Mouse (Mus musculus) heart, adult 9 months (tissue): Measurements from ENCODE around the gene Bod1.

Source experiments
- DNase-seq, 2 experiments: peaks; one replicate each; pipeline ENCODE4 v3.0.0; 2022; ENCODE audit warnings: low spot score in 2 of 2

Gene Bod1

DNA sequence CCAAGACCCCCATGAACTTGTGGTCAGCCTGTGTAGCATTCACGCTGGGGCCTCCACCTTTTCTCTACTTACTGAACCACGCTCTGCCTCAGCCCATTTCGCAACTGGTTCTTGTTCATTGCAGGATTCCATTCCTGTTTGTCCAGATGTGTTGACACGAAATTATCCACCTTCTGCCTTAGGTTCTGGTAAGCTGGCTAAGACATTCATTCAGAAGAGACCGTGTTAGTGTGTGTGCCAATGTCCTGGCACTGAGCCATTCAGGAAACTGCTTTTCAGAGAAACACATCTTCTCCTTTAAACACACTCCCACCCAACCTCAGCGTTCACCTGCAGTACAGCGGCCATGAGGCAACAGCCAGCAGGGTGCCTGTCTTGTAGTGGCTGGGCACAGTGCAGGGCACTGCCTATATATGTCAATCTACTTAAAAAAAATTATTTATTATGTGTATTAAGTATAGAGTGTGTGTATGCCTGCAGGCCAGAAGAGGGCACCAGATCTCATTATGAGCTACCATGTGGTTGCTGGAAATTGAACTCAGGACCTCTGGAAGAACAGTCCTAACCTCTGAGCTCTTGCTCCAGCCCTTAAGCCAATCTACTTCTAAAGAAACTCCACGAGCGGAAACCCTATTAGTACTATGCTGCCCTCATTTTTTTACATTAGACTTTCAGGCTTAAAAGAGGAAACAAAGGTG is 2.4 kb downstream of the Bod1 start:
- DNase-seq: no peak

DNA sequence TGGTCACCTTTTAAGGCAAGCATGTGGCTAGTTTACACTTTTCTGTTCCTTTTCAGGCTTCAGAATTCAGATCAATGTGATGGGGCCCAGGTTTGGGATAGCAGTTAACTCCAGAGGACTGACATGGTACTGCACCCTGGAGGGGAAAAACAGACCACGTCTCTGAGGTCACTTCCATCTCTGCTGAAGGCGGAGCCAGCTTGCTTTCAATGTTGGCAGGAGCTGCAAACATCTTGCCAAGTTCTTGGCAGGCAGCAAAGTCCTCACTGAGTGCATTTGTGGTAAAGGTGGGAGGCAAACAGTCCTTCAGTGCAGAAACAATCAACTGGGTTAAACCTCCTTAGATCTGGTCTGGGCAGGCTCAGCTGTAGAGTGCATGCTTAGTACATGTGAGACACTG is 7.5 kb downstream of the Bod1 start:
- peak; percentile 41 to 62 for DNase-seq

DNA sequence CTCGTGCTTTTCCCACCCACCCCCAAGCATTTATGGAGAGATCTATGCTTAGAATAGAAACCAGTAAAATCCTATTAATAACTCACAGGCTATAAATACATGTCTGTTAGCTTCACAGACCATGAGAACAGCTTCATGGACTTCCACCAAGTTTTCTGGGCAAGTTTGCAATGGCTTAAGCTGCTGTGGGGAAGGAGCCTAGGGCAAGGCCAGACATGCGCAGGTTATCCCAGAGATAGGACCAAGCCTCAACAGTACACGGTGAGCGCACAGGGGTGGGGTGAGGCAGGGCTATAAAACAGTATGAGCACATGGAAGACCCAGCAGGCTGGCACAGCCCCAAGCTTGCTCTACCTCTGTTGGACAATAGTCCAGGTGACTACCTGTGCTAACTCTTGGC is 8.2 kb downstream of the Bod1 start:
- peak; percentile 69 to 73 for DNase-seq

DNA sequence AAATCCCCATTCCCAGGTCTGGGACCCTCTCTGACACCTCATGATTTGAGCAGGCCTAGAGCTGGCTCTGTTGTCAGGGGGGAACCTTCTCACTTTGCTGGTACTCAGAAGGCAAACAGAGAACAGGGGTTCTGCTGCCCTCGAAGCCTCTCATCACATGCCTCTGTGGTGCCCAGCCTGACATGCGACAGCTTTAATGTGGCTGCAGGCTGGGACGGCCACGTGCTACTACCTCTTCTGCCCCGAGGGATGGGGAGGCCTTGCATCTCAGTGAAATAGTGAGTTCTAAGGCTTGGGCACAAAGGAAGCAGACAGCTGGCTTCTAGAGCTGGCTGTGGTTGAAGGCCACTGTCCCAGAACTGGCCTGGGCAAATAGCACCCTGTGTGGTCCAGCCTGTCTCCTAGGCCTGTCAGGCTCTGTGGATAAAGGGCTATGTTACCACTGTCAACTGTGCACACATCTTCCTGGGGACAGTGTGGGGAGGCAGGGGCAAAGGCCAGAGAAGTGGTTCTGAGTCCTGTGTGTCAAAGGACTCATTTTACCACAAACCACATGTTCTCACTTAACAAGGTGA is 8.7 kb downstream of the Bod1 start:
- DNase-seq: no peak

DNA sequence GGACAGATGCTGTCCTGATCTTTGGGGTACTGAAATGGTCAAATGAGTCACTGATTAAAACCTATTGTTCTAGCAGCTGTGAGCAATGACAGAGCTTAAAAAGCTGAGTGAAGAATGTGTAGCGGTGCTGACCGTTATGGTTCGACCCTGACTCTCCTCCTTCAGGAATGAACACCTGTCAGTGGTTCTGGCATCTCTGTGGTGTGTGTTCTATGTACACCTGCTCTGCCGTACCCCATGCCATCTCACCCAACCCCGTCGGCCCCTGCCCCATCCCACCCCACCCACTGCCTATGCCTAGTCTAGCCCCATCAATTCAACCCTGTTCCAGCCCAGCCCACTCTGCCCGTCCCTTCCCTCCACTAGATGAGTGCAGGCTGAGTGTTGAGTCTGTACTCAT is 9.5 kb downstream of the Bod1 start:
- DNase-seq: no peak

DNA sequence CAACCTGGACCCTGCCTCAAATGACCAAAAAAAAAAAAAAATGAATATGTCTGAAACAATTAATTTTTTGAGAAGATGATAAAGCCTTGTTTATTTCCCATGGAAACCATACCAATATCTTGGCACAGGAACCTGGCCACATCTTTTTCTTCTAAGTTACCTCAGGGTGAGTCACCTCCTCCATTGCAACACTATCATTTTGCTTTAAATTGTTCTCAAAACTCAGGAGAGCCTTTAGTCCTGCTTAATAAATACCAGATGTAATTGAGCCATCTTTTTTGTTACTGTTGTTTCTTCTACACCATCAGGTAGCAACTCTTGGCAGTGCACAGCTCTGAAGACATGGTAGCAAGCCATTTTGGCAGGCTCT is 13.9 kb downstream of the Bod1 start:
- DNase-seq: no peak

DNA sequence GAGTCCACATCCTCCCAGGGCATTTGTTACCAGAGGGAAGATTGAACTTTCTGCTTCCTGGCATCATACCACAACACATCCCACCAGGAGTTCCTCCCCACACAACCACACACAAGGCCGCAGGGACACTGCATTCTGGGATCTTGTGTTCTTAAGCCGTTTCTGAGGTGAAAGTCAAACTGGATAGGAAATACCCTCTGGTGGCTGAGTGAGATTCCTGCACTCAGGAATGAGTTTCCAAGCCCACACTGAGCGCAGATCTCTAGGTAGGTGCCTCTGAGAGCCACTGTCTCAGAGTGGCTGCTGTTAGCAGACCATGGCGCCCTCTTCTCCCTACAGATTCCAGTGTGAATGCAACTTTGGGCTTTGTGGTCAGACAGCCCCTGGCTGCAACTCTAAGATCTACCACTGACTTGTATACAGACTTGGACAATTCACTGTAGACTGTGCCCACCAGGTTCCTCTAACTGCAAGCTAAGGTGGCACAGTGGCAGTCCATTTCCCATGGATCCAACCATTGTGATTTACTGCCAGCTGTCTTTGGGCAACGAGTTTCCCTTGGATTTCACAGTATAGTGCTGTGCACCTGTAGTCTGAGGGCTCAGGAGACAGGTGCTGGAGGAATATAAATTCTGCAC is 14.4 kb downstream of the Bod1 start:
- DNase-seq: no peak

DNA sequence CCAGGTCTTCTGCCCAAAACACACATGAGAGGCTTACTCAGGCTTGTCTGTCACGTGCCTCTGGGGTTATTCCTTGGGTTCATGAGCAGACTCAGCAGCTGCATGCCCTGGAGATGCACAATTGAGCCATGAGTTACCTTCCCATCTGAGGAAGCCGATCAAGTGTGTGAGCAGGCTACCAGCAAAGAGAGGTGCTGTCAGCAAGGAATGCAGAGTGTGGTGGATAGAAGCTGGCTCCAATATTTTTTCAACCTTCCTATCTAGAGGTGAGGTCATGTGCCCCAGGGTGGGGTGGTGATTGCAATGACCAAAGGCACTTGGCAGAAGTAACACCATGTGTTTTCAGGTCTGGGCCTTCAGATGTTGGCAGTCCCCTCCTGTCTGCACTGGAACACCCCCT is 22.2 kb downstream of the Bod1 start:
- DNase-seq: no peak

DNA sequence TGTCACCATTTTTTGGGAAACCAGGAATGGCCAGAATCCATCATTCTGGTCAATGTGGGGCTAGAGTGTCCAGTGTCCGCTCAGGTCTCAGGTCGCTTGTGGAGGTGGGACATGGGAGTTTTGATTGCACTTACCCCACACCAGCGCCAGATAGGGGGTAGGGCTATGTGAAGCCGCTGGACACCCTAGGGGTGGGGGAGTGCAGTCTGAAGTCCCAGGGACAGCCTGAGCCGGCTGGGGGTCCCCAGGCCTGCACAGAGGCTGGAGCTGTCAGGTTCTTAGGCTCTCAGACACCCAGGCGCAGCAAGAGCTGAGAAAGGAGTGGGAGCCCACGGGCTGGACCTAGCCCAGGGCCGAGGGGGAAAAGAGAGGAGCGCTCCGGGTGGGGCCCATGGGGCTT is 24.4 kb downstream of the Bod1 start:
- DNase-seq: no peak

DNA sequence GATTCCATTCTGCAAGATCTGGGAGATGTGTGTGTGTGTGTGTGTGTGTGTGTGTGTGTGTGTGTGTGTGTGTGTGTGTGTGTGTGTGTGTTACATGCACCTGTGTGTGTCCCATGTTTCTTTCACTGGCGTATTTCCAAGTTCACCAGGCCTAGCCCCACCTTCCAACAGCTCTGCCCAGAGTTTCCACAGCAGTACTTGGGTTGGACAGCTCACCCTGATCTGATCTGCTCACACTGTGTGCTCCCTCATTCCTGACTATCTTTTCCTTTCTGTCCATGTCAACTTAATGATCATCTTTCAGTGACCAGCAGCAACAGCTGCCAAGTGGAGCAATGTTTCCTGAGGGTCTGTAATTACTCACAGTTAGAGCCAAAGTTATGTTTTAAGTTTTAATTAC is 25.1 kb downstream of the Bod1 start:
- no peak for DNase-seq

DNA sequence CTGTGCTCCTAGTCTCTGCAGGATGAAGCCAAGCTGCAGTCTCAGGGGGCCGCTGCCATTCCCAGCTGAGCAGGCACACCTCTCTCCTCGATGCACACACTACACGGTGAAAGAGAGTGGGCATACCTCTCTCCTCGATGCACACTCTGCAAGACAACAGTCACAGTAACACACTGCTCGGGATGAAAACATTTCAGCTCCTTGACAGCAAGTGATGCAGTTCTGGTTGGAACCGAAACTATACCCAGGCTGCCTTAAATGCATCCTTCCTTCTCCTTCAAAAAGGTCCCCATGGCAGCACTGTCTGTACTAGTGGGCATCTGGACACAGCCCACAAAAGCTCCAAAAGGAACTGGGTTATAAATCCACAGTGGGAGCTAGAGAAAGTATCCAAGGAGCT is 28.6 kb downstream of the Bod1 start:
- no peak for DNase-seq

DNA sequence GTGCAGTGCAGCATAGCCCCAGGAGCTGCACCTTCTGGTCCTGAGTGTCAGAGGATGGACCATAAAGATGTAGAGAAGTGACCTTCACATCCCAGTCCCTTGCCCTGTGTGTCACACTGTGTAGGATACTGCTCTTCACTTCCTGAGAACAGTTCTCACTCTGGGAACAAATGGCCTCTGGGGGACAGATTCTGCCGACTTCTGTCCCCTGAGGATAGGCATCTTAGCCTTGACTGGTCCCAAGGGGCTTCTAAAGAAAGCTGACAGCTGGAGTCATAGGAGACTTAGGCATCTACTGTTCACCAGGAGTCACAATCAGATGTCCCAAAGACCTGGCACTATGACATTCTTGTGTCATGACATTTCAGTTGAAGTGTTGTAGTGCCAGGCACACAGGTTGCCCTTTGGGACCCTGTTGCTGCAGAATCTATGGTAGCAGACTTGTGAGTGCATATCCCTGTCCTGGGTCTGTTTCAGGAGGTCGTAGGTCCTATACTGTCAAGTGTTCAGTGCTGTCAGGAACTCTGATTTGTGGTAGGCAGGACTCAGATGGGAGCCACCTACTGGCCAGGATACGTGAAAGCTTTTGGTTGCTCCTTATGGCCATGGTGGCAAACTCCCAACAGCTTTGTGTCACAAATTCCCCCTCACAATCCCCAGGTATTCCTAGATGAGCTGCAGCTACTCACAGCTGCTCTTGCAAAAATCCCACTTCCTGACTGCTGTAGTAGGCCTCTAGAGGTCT is 30.4 kb downstream of the Bod1 start:
- no peak for DNase-seq

DNA sequence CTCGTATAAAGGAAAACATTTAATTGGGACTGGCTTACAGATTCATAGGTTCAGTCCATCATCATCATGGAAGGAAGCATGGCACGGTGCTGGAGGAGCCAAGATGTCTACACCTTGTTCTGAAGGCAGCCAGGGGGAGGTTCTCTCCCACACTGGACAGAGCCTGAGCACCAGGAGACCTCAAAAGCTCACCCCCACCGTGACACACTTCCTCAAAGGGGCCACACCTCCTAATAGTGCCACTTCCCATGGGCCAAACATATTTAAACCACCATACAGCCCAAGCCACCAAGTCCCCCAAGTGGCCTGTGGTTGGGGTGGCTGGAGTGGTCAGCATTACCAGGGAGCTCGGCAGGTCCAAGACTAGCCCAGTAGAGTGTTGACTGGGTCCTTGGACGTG is 31.5 kb downstream of the Bod1 start:
- no peak for DNase-seq

DNA sequence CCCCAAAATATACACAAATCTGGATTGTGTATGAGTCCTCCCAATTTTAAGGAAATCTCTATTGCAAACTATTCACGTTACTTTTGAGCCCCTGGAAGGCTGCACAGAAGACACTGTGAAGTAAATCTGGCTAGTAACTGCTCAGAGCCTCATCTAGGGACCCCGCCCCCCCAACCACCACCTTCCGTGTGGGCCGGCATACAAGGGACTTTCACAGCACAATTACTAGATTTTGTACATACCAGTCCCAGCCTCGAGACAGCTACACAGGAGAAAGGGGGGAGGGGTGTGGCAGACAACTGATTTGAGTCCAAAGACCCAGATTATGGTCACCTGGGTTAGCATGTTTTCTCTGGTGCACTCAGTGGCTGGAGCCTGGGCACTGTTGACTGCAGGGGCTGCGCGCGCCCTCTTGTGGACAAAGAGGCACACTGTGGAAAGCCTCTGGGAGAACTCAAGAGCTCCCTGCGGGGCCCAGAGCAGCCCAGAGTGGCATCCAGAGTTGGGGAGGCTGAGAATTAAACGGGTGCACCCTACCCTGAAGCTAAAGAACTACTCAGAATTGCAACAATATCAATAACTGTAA is 33.8 kb downstream of the Bod1 start:
- peak; percentile 35 to 49 for DNase-seq

DNA sequence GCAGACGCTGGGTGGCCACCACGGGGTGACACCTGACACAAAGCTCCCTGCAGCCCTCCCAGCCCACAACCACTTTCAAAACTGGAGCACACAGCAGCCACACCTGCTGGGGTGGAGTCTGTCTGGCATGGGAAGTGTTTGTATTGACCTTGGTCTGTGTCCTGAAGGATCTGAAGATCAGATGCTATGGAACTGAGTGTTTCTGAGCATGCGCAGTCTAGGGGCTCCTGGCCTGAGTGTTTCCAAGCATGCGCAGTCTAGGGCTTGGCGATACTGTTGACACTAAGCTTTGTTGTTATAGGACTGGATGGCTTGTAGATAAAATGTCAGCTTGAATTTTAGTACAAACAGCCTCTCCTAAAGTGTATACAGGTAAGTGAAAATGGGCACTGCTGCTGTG is 43.0 kb downstream of the Bod1 start:
- DNase-seq: no peak

DNA sequence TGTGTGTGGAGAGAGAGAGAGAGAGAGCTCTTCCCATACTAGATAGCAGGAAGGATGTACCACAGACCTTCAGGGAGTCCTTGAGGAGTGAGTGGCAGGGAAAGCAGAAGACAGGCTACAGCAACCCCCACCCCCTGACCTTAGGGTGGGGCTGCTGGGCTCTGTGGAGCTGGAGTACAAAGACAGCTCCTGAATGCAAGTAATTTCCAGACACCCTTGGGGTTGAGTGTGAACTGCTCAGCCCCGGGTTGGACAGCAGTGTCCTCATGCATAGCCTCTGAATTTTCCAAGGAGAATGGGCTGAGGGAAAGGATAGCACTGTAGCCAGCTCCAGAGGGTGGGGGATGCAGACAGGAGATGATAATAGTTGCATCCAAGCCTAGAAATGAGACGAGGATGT is 50.9 kb downstream of the Bod1 start:
- DNase-seq: no peak

DNA sequence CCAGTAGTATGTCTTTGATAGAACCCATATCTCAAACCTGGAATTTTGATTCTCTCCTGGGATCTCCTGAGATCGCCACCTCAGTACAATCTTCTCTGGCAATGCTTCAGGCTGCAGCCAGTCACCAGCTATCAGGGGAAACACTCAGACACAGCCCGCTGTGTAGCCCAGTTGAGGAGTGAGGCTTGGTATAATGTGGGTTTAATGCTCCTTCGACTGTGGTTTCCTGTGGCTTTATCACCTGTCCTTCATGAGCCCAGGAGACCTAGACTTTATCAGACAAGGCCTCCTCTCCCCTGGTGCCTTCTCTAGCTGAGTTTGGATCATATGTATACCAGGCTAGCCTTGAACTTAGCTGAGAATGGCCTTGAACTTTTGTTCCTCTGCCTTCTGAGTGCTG is 53.9 kb downstream of the Bod1 start:
- DNase-seq: no peak

DNA sequence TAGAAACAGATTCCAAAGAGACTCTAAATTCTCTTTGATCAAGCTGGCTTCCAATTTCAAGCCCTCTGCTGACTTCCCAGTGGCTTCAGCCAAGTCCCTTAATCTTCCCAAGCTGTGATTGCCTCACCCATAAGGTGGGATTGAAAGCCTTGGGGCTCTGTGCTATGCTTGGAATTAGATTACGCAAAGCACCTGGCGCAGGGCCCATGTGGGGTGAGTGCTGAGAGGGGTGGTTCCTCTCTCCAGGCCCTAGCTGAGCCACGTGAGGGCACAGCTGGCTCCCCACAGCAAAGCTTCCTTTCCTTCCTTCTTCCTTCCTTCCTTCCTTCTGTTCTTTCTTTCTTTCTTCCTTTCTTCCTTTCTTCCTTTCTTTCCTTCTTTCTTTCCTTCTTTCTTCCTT is 54.4 kb downstream of the Bod1 start:
- DNase-seq: peak; percentile 85 to 93

DNA sequence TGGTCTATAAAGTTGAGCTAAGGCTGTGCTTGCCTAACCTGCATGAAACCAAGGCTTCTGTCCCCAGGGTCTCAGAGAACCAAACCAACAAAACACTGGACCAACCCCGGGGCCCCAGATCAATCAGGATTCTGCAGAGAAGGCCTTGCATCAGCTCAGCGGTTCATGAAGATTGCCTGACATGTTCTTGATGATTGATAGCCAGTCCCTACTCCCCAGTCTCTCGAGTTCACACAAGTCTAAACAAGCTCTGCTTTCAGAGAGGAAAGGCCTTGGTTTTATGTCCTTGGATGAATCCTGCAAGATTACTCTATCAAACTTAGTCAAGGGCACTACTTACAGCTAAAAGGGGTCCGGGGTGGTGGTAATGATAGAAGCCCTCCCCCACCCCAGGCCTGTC is 55.0 kb downstream of the Bod1 start:
- no peak for DNase-seq
